Mouse (Mus musculus) erythroblast, embryonic 14.5 days (primary cell): ENCODE measurements around the gene Ctso. TPM values are rescaled to one million over a fixed set of nuclear protein-coding genes. Genes with fewer than 3 reads are reported as not detected.
A peak's percentile ranks its signal among the peaks of the same experiment; 100 is the strongest.

Source experiments
- H3K27me3 ChIP-seq: 2 replicates; pipeline ENCODE4 v1.6.1; 2012; ENCODE audit warnings: inconsistent platforms; ENCODE audit not compliant: control insufficient read depth
- H3K36me3 ChIP-seq: 2 replicates; pipeline ENCODE4 v1.6.1; 2012; ENCODE audit warnings: mild to moderate bottlenecking, inconsistent platforms; ENCODE audit not compliant: control insufficient read depth
- H3K4me1 ChIP-seq: 2 replicates; pipeline ENCODE4 v1.6.1; 2012; ENCODE audit warnings: inconsistent platforms; ENCODE audit not compliant: control insufficient read depth
- H3K4me3 ChIP-seq: replicated peaks from 2 replicates; pipeline ENCODE3; 2012; ENCODE audit warnings: moderate library complexity, mild to moderate bottlenecking, inconsistent platforms
- H3K9me3 ChIP-seq: 2 replicates; pipeline ENCODE4 v1.6.1; 2012; ENCODE audit warnings: low read length, inconsistent platforms, mixed read lengths; ENCODE audit not compliant: control insufficient read depth
- GATA1 ChIP-seq: IDR thresholded peaks from 2 replicates; pipeline ENCODE4 v1.6.1; 2012; ENCODE audit warnings: low read length, inconsistent platforms, mixed read lengths
- TAL1 ChIP-seq: IDR thresholded peaks from 3 replicates; pipeline ENCODE4 v1.6.1; 2012; ENCODE audit warnings: low read length, inconsistent platforms, mixed read lengths
- polyA plus RNA-seq: library from polyadenylated mRNA; stranded (reverse); fragments of >175 nt; gene quantifications from 2 replicates; pipeline ENCODE4 v1.2.3, GENCODE M21; 2012

The Ctso gene
- 0.14 and 0.47 TPM in 2 replicates for polyA plus RNA-seq

GRCm38 (mm10) chr3:81932141-81933101 is at the start of gene Ctso:
Gene Ctso, plus strand, starts transcription at chr3:81932601.
- Histone ChIP-seq H3K4me3 (peak within 1 kb of the TSS; percentile 93), H3K36me3 (no peaks in the 10 kb centered on the region), H3K4me1 (peaks cover 7% of the 10 kb centered on the region), H3K9me3 (no peaks in the 10 kb centered on the region), H3K27me3 (no peaks in the 10 kb centered on the region)
- TF ChIP-seq TAL1 (no peak), GATA1 (no peak)

GRCm38 (mm10) chr3:81883916-81884315 is 48.5 kb upstream of the Ctso start:
- Histone ChIP-seq H3K9me3 (no peaks in the 10 kb centered on the region), H3K4me3 (no peak overlapping the region), H3K4me1 (no peaks in the 10 kb centered on the region), H3K36me3 (no peaks in the 10 kb centered on the region), H3K27me3 (no peaks in the 10 kb centered on the region)
- TF ChIP-seq GATA1 (no peak), TAL1 (no peak)

GRCm38 (mm10) chr3:81885566-81885965 is 46.8 kb upstream of the Ctso start:
- Histone ChIP-seq H3K4me3 (no peak overlapping the region), H3K27me3 (no peaks in the 10 kb centered on the region), H3K36me3 (no peaks in the 10 kb centered on the region), H3K9me3 (no peaks in the 10 kb centered on the region), H3K4me1 (no peaks in the 10 kb centered on the region)
- TF ChIP-seq TAL1, result no peak
- TF ChIP-seq GATA1, result no peak

GRCm38 (mm10) chr3:81889137-81889536 is 43.3 kb upstream of the Ctso start:
- H3K9me3 ChIP-seq, result no peaks in the 10 kb centered on the region
- TF ChIP-seq TAL1 (no peak), GATA1 (no peak)
- no peaks in the 10 kb centered on the region for H3K4me1 ChIP-seq
- H3K4me3 ChIP-seq, result no peak overlapping the region
- H3K36me3 ChIP-seq, result no peaks in the 10 kb centered on the region
- H3K27me3 ChIP-seq, result no peaks in the 10 kb centered on the region

GRCm38 (mm10) chr3:81910286-81911036 is 21.9 kb upstream of the Ctso start:
- H3K4me3 ChIP-seq, result no peak overlapping the region
- H3K4me1 ChIP-seq, result no peaks in the 10 kb centered on the region
- H3K27me3 ChIP-seq, result no peaks in the 10 kb centered on the region
- no peaks in the 10 kb centered on the region for H3K9me3 ChIP-seq
- TF ChIP-seq GATA1, result no peak
- no peak for TF ChIP-seq TAL1
- no peaks in the 10 kb centered on the region for H3K36me3 ChIP-seq

- Histone ChIP-seq H3K4me1 (no peaks in the 10 kb centered on the region), H3K27me3 (no peaks in the 10 kb centered on the region), H3K4me3 (no peak overlapping the region), H3K36me3 (no peaks in the 10 kb centered on the region), H3K9me3 (no peaks in the 10 kb centered on the region)
- TF ChIP-seq TAL1, result no peak
- TF ChIP-seq GATA1, result no peak
Observed at GRCm38 (mm10) chr3:81916030-81916686, 16.2 kb upstream of the Ctso start.

GRCm38 (mm10) chr3:81917354-81917935 is 15.0 kb upstream of the Ctso start:
- no peak overlapping the region for H3K4me3 ChIP-seq
- TF ChIP-seq TAL1 (no peak), GATA1 (no peak)
- no peaks in the 10 kb centered on the region for H3K36me3 ChIP-seq
- H3K27me3 ChIP-seq, result no peaks in the 10 kb centered on the region
- no peaks in the 10 kb centered on the region for H3K4me1 ChIP-seq
- H3K9me3 ChIP-seq, result no peaks in the 10 kb centered on the region

- Histone ChIP-seq H3K27me3 (no peaks in the 10 kb centered on the region), H3K36me3 (no peaks in the 10 kb centered on the region), H3K4me1 (no peaks in the 10 kb centered on the region), H3K4me3 (no peak overlapping the region), H3K9me3 (no peaks in the 10 kb centered on the region)
- no peak for TF ChIP-seq TAL1
- no peak for TF ChIP-seq GATA1
Observed at GRCm38 (mm10) chr3:81918215-81918614, 14.2 kb upstream of the Ctso start.

GRCm38 (mm10) chr3:81919681-81920080 is 12.7 kb upstream of the Ctso start:
- Histone ChIP-seq H3K4me3 (no peak overlapping the region), H3K4me1 (no peaks in the 10 kb centered on the region), H3K27me3 (no peaks in the 10 kb centered on the region), H3K36me3 (no peaks in the 10 kb centered on the region), H3K9me3 (no peaks in the 10 kb centered on the region)
- TF ChIP-seq TAL1 (no peak), GATA1 (no peak)
